20 mouse cellular contexts compared by ENCODE assay signal in genomic region chr1:174042091-174042884, GRCm38 (mm10). TPM values are rescaled to one million over a fixed set of nuclear protein-coding genes. Genes with fewer than 3 reads are reported as not detected.
DNase-seq lines count a peak whose midpoint lies in the region; ATAC-seq and TF ChIP-seq lines count a peak whose summit lies in the region.
"Not testable (repeated sequence)": the region's sequence is repeated elsewhere in the genome, so short reads cannot be mapped to it uniquely, and the experiment has no call there.
"Had no signal": no experiment of that assay in that cellular context is flagged by ENCODE, and none has a peak within 500 bp of the region (broad histone marks: within the 10 kb centered on the region; RNA-seq: fewer than 3 reads in every experiment).

No protein-coding gene starts in this region.

- TF ChIP-seq EP300 in liver, postnatal 0 days (IDR thresholded peaks at IDR 0.05; ENCODE audit: low read depth) = not testable (repeated sequence)

- H3K9ac ChIP-seq in embryonic facial prominence, embryonic 13.5 days; liver, embryonic 13.5 days; liver, postnatal 0 days (replicated peaks); neural tube, embryonic 12.5 days: not testable (repeated sequence)

- not testable (repeated sequence) for TF ChIP-seq CTCF in liver, postnatal 0 days (IDR thresholded peaks at IDR 0.05; ENCODE audit: low read depth)

- not testable (repeated sequence) for H3K4me1 ChIP-seq in embryonic facial prominence, embryonic 13.5 days; liver, embryonic 13.5 days (replicated peaks); liver, postnatal 0 days (ENCODE audit: insufficient read depth); neural tube, embryonic 12.5 days

- H3K9me3 ChIP-seq in embryonic facial prominence, embryonic 13.5 days; liver, embryonic 13.5 days (replicated peaks); liver, postnatal 0 days (ENCODE audit: low read length); neural tube, embryonic 12.5 days: not testable (repeated sequence)

- not testable (repeated sequence) for H3K4me2 ChIP-seq in embryonic facial prominence, embryonic 13.5 days; liver, embryonic 13.5 days; liver, postnatal 0 days (ENCODE audit: low read depth, low read length); neural tube, embryonic 12.5 days (replicated peaks)

- H3K4me3 ChIP-seq in embryonic facial prominence, embryonic 13.5 days; liver, embryonic 13.5 days (replicated peaks); liver, postnatal 0 days (ENCODE audit: low read depth, low read length); neural tube, embryonic 12.5 days: not testable (repeated sequence)

- WGBS in embryonic facial prominence, embryonic 13.5 days = 86% methylated on average over 12 of the region's 12 CpGs
- 70% methylated on average over 12 of the region's 12 CpGs for WGBS in liver, embryonic 13.5 days (ENCODE audit: insufficient replicate concordance)
- WGBS in liver, postnatal 0 days (ENCODE audit: insufficient replicate concordance) = 78% methylated on average over 12 of the region's 12 CpGs
- WGBS in neural tube, embryonic 12.5 days = 90% methylated on average over 12 of the region's 12 CpGs

- H3K27ac ChIP-seq in embryonic facial prominence, embryonic 13.5 days; liver, embryonic 13.5 days; liver, postnatal 0 days (ENCODE audit: low read depth); neural tube, embryonic 12.5 days: not testable (repeated sequence)

- not testable (repeated sequence) for H3K27me3 ChIP-seq in embryonic facial prominence, embryonic 13.5 days; liver, embryonic 13.5 days; liver, postnatal 0 days (ENCODE audit: insufficient read depth, low read length); neural tube, embryonic 12.5 days (replicated peaks)

- 0 out of 2 replicates have a peak, but pooled peaks have one; percentile 48 for ATAC-seq in embryonic facial prominence, embryonic 13.5 days (ENCODE audit: insufficient number of reproducible peaks, insufficient read depth, low FRiP score, low TSS enrichment, low read depth)
- ATAC-seq in liver, embryonic 13.5 days (ENCODE audit: low read depth) = peak; percentile 39
- ATAC-seq in liver, postnatal 0 days = 0 out of 2 replicates have a peak, but pooled peaks have one; percentile 22
- ATAC-seq in megakaryocyte-erythroid progenitor cell, adult 5-6 weeks (replicated peaks; ENCODE audit: low FRiP score, low TSS enrichment, poor library complexity, severe bottlenecking) = peak; percentile 46; the same call in 1 of the 2 replicates
- peak; percentile 25; the same call in 1 of the 2 replicates for ATAC-seq in neural tube, embryonic 12.5 days (ENCODE audit: low FRiP score, low read depth)

- peak; percentile 93 for DNase-seq in heart, adult 11 months
- DNase-seq in liver, embryonic 13.5 days; liver, postnatal 0 days: not testable (repeated sequence)

- H3K36me3 ChIP-seq in embryonic facial prominence, embryonic 13.5 days; liver, embryonic 13.5 days; liver, postnatal 0 days (replicated peaks; ENCODE audit: insufficient read depth, low read length); neural tube, embryonic 12.5 days: not testable (repeated sequence)

RNA-seq across cellular contexts. Expression of gene Olfr433, which starts 1.8 kb away (rescaled TPM):
- polyA plus RNA-seq in embryonic facial prominence, embryonic 13.5 days (2015; fragmentation: Nextera tagmentation; extraction: Ambion mirVana) = 0.10 TPM in 1 of 2 replicates, not detected in the other
- polyA plus RNA-seq in liver, embryonic 13.5 days (2015; fragmentation: Nextera tagmentation; extraction: Ambion mirVana) = 0.07 and 0.14 TPM in 2 replicates
- 0.08 and 0.11 TPM in 2 replicates for polyA plus RNA-seq in liver, postnatal 0 days (2015; fragmentation: Nextera tagmentation; extraction: Ambion mirVana)
- total RNA-seq in megakaryocyte-erythroid progenitor cell, adult 5-6 weeks (2014; fragmentation: Nextera tagmentation) = not detected in 2 replicates
- total RNA-seq in megakaryocyte-erythroid progenitor cell, adult 5-6 weeks (2017) = not detected in 2 replicates
- polyA plus RNA-seq in neural tube, embryonic 12.5 days (2016; fragmentation: Nextera tagmentation; extraction: Ambion mirVana) = not detected in 2 replicates
- total RNA-seq: adrenal gland, adult 8-10 months; adrenal gland, postnatal 36 days; ES-E14; gastrocnemius, adult 2 months; gastrocnemius, postnatal 25 days; heart, adult 18-20 months; heart, postnatal 14 days had no signal
- polyA plus RNA-seq: cerebellum, adult 2 months; forebrain, embryonic 14.5 days; heart, embryonic 15.5 days; hindbrain, embryonic 10.5 days; hindbrain, embryonic 14.5 days had no signal

RNA-seq across cellular contexts. Expression of gene Olfr432, which starts 6.7 kb away (rescaled TPM):
- polyA plus RNA-seq in embryonic facial prominence, embryonic 13.5 days (2015; fragmentation: Nextera tagmentation; extraction: Ambion mirVana) = not detected in 2 replicates
- not detected in 2 replicates for polyA plus RNA-seq in liver, embryonic 13.5 days (2015; fragmentation: Nextera tagmentation; extraction: Ambion mirVana)
- not detected in 2 replicates for polyA plus RNA-seq in liver, postnatal 0 days (2015; fragmentation: Nextera tagmentation; extraction: Ambion mirVana)
- not detected in 2 replicates for total RNA-seq in megakaryocyte-erythroid progenitor cell, adult 5-6 weeks (2014; fragmentation: Nextera tagmentation)
- not detected in 2 replicates for total RNA-seq in megakaryocyte-erythroid progenitor cell, adult 5-6 weeks (2017)
- not detected in 2 replicates for polyA plus RNA-seq in neural tube, embryonic 12.5 days (2016; fragmentation: Nextera tagmentation; extraction: Ambion mirVana)
- total RNA-seq: adrenal gland, adult 8-10 months; adrenal gland, postnatal 36 days; ES-E14; gastrocnemius, adult 2 months; gastrocnemius, postnatal 25 days; heart, adult 18-20 months; heart, postnatal 14 days had no signal
- polyA plus RNA-seq: cerebellum, adult 2 months; embryonic facial prominence, embryonic 12.5 days; forebrain, embryonic 14.5 days; heart, embryonic 10.5 days; heart, embryonic 15.5 days; hindbrain, embryonic 10.5 days; hindbrain, embryonic 14.5 days had no signal

RNA-seq across cellular contexts. Expression of gene Ifi205, which starts 10.7 kb away (rescaled TPM):
- not detected in 2 replicates for polyA plus RNA-seq in embryonic facial prominence, embryonic 13.5 days (2015; fragmentation: Nextera tagmentation; extraction: Ambion mirVana)
- 0.27 and 0.82 TPM in 2 replicates for polyA plus RNA-seq in liver, embryonic 13.5 days (2015; fragmentation: Nextera tagmentation; extraction: Ambion mirVana)
- polyA plus RNA-seq in liver, postnatal 0 days (2015; fragmentation: Nextera tagmentation; extraction: Ambion mirVana) = 2.0 and 2.5 TPM in 2 replicates
- total RNA-seq in megakaryocyte-erythroid progenitor cell, adult 5-6 weeks (2014; fragmentation: Nextera tagmentation) = not detected in 2 replicates
- total RNA-seq in megakaryocyte-erythroid progenitor cell, adult 5-6 weeks (2017) = 2.9 and 3.1 TPM in 2 replicates
- not detected in 2 replicates for polyA plus RNA-seq in neural tube, embryonic 12.5 days (2016; fragmentation: Nextera tagmentation; extraction: Ambion mirVana)
- total RNA-seq: ES-E14 had no signal
- polyA plus RNA-seq: cerebellum, adult 2 months; embryonic facial prominence, embryonic 12.5 days; hindbrain, embryonic 14.5 days had no signal

RNA-seq across cellular contexts. Expression of gene Olfr430, which starts 24.1 kb away (rescaled TPM):
- polyA plus RNA-seq in embryonic facial prominence, embryonic 13.5 days (2015; fragmentation: Nextera tagmentation; extraction: Ambion mirVana) = 0.08 and 0.14 TPM in 2 replicates
- not detected in 2 replicates for polyA plus RNA-seq in liver, embryonic 13.5 days (2015; fragmentation: Nextera tagmentation; extraction: Ambion mirVana)
- not detected in 2 replicates for polyA plus RNA-seq in liver, postnatal 0 days (2015; fragmentation: Nextera tagmentation; extraction: Ambion mirVana)
- not detected in 2 replicates for total RNA-seq in megakaryocyte-erythroid progenitor cell, adult 5-6 weeks (2014; fragmentation: Nextera tagmentation)
- not detected in 2 replicates for total RNA-seq in megakaryocyte-erythroid progenitor cell, adult 5-6 weeks (2017)
- not detected in 2 replicates for polyA plus RNA-seq in neural tube, embryonic 12.5 days (2016; fragmentation: Nextera tagmentation; extraction: Ambion mirVana)
- total RNA-seq: adrenal gland, adult 8-10 months; adrenal gland, postnatal 36 days; ES-E14; gastrocnemius, adult 2 months; gastrocnemius, postnatal 25 days; heart, adult 18-20 months; heart, postnatal 14 days had no signal
- polyA plus RNA-seq: cerebellum, adult 2 months; forebrain, embryonic 14.5 days; heart, embryonic 10.5 days; heart, embryonic 15.5 days; hindbrain, embryonic 10.5 days; hindbrain, embryonic 14.5 days had no signal

RNA-seq across cellular contexts. Expression of gene Olfr429, which starts 41.8 kb away (rescaled TPM):
- 0.22 and 0.37 TPM in 2 replicates for polyA plus RNA-seq in embryonic facial prominence, embryonic 13.5 days (2015; fragmentation: Nextera tagmentation; extraction: Ambion mirVana)
- not detected in 2 replicates for polyA plus RNA-seq in liver, embryonic 13.5 days (2015; fragmentation: Nextera tagmentation; extraction: Ambion mirVana)
- polyA plus RNA-seq in liver, postnatal 0 days (2015; fragmentation: Nextera tagmentation; extraction: Ambion mirVana) = not detected in 2 replicates
- total RNA-seq in megakaryocyte-erythroid progenitor cell, adult 5-6 weeks (2014; fragmentation: Nextera tagmentation) = not detected in 2 replicates
- not detected in 2 replicates for total RNA-seq in megakaryocyte-erythroid progenitor cell, adult 5-6 weeks (2017)
- not detected in 2 replicates for polyA plus RNA-seq in neural tube, embryonic 12.5 days (2016; fragmentation: Nextera tagmentation; extraction: Ambion mirVana)
- total RNA-seq: adrenal gland, adult 8-10 months; adrenal gland, postnatal 36 days; ES-E14; gastrocnemius, adult 2 months; gastrocnemius, postnatal 25 days; heart, adult 18-20 months; heart, postnatal 14 days had no signal
- polyA plus RNA-seq: cerebellum, adult 2 months; embryonic facial prominence, embryonic 12.5 days; forebrain, embryonic 14.5 days; heart, embryonic 10.5 days; heart, embryonic 15.5 days; hindbrain, embryonic 10.5 days; hindbrain, embryonic 14.5 days had no signal
